In the genomic region with DNA sequence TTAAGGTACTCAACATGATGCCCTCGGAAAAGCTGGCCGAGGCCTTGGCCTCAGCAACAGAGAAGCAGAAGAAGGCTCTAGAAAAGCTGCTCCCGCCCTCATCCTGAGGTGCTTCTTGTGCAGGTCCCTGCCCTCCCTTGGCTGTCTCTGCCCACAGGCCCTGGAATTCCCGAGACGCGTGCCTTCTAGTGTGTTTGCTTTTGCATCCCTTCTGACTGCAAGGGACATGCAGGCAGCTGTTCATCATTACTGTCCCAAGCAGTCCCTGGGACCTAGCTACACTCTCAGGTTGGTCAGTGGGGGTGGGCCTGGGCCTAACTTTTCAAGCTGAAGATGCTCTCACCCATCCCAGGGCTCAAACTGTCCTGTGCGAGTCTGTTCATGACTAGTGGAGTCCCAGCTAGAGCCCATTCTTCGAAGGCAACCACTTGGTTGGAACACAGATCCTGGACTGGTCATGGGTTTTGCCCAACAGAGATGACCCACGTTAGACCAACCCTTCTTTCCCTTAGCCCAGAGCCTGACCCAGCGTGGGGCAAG, we compare ENCODE assay signal across 10 mouse cellular contexts. TPM values are rescaled to one million over a fixed set of nuclear protein-coding genes. Genes with fewer than 3 reads are reported as not detected.
DNase-seq lines count a peak whose midpoint lies in the region; ATAC-seq and TF ChIP-seq lines count a peak whose summit lies in the region.
"Had no signal": no experiment of that assay in that cellular context is flagged by ENCODE, and none has a peak within 500 bp of the region (broad histone marks: within the 10 kb centered on the region; RNA-seq: fewer than 3 reads in every experiment).

No protein-coding gene starts in this region.

- TF ChIP-seq POLR2A in MEL (IDR thresholded peaks at IDR 0.05; ENCODE audit: control insufficient read depth in 1 of 2, insufficient read depth in 1 of 2, low read depth in 1 of 2, low read length in 2 of 2, poor library complexity in 1 of 2): no peak

- peaks cover 4% of the 10 kb centered on the region for H3K79me2 ChIP-seq in MEL (ENCODE audit: control insufficient read depth, insufficient read depth, low read length, poor library complexity)

- H3K4me3 ChIP-seq in kidney, embryonic 14.5 days (ENCODE audit: low read length): peak overlapping the region; percentile 84; the same call in 1 of the 2 replicates
- H3K4me3 ChIP-seq in MEL (ENCODE audit: control insufficient read depth in 1 of 2, insufficient read depth in 1 of 2, low read depth in 2 of 2, low read length in 2 of 2): no peak overlapping the region
- H3K4me3 ChIP-seq in embryonic facial prominence, embryonic 12.5 days: peak overlapping the region; percentile 79
- peak overlapping the region; percentile 95 for H3K4me3 ChIP-seq in limb, embryonic 13.5 days

- peaks cover 5% of the 10 kb centered on the region; the same call in 1 of the 2 replicates for H3K4me1 ChIP-seq in kidney, embryonic 14.5 days (ENCODE audit: control insufficient read depth, insufficient read depth, low read length)
- 0 out of 4 replicates have a peak, but pooled peaks cover 0 to 5% of the 10 kb centered on the region in 2 experiments for H3K4me1 ChIP-seq in MEL (ENCODE audit: control insufficient read depth in 1 of 2, insufficient read depth in 2 of 2, low read length in 2 of 2)
- H3K4me1 ChIP-seq in embryonic facial prominence, embryonic 12.5 days: peaks cover 8% of the 10 kb centered on the region
- peaks cover 16% of the 10 kb centered on the region for H3K4me1 ChIP-seq in limb, embryonic 13.5 days

- H3K4me2 ChIP-seq in kidney, embryonic 14.5 days (replicated peaks; ENCODE audit: low read depth, low read length): peak overlapping the region; percentile 78; the same call in 1 of the 2 replicates
- peak overlapping the region; percentile 65 for H3K4me2 ChIP-seq in embryonic facial prominence, embryonic 12.5 days (replicated peaks)
- H3K4me2 ChIP-seq in limb, embryonic 13.5 days (replicated peaks): peak overlapping the region; percentile 80

- H3K27ac ChIP-seq in kidney, embryonic 14.5 days (ENCODE audit: low read depth, low read length): no peak overlapping the region
- H3K27ac ChIP-seq in MEL (ENCODE audit: control insufficient read depth, low read depth, low read length): no peak overlapping the region
- no peak overlapping the region for H3K27ac ChIP-seq in embryonic facial prominence, embryonic 12.5 days
- H3K27ac ChIP-seq in limb, embryonic 13.5 days: no peak overlapping the region

- 88% methylated on average over 10 of the region's 10 CpGs for WGBS in kidney, embryonic 14.5 days
- 89% methylated on average over 10 of the region's 10 CpGs for WGBS in embryonic facial prominence, embryonic 12.5 days
- WGBS in limb, embryonic 13.5 days: 90% methylated on average over 10 of the region's 10 CpGs

- ATAC-seq in kidney, embryonic 14.5 days (ENCODE audit: low FRiP score, low TSS enrichment): no peak
- no peak for ATAC-seq in embryonic facial prominence, embryonic 12.5 days (ENCODE audit: insufficient number of reproducible peaks, insufficient read depth, low FRiP score, low TSS enrichment)
- no peak for ATAC-seq in limb, embryonic 13.5 days (ENCODE audit: low FRiP score, low read depth)
- no peak for ATAC-seq in monocyte, adult 5-6 weeks (replicated peaks; ENCODE audit: insufficient number of reproducible peaks, low FRiP score, low TSS enrichment, poor library complexity, severe bottlenecking)

- no peak for TF ChIP-seq RAD21 in MEL (IDR thresholded peaks at IDR 0.05; ENCODE audit: low read depth, low read length)

- no peaks in the 10 kb centered on the region for H3K9me3 ChIP-seq in kidney, embryonic 14.5 days (ENCODE audit: control insufficient read depth, low read length)
- no peaks in the 10 kb centered on the region for H3K9me3 ChIP-seq in MEL (replicated peaks; ENCODE audit: insufficient read depth, low read length)
- no peaks in the 10 kb centered on the region for H3K9me3 ChIP-seq in embryonic facial prominence, embryonic 12.5 days
- no peaks in the 10 kb centered on the region for H3K9me3 ChIP-seq in limb, embryonic 13.5 days

- H3K9ac ChIP-seq in kidney, embryonic 14.5 days (ENCODE audit: low read depth, low read length): no peak overlapping the region
- H3K9ac ChIP-seq in MEL (ENCODE audit: control insufficient read depth, low read depth, low read length, poor library complexity, severe bottlenecking): no peak overlapping the region
- H3K9ac ChIP-seq in embryonic facial prominence, embryonic 12.5 days: peak overlapping the region; percentile 85; the same call in 1 of the 2 replicates
- peak overlapping the region; percentile 94 for H3K9ac ChIP-seq in limb, embryonic 13.5 days

- no peak for DNase-seq in kidney, postnatal 4 days
- DNase-seq in MEL (ENCODE audit: low read depth, low spot score): peak; percentile 13
- DNase-seq in frontal cortex, postnatal 14 days (ENCODE audit: low spot score in 2 of 2): no peak
- no peak for DNase-seq in adrenal gland, adult 2 months
- DNase-seq: gastrocnemius, postnatal 36 days had no signal

- H3K36me3 ChIP-seq in kidney, embryonic 14.5 days (ENCODE audit: control insufficient read depth, insufficient read depth, low read length): peaks cover 75% of the 10 kb centered on the region
- H3K36me3 ChIP-seq in MEL (ENCODE audit: control insufficient read depth in 1 of 2, insufficient read depth in 2 of 2, low read length in 2 of 2): no peaks in the 10 kb centered on the region; a peak in 1 of 4 replicates
- H3K36me3 ChIP-seq in embryonic facial prominence, embryonic 12.5 days: peaks cover 72% of the 10 kb centered on the region
- peaks cover 83% of the 10 kb centered on the region for H3K36me3 ChIP-seq in limb, embryonic 13.5 days

- TF ChIP-seq EP300 in MEL (IDR thresholded peaks at IDR 0.05; ENCODE audit: low read depth in 1 of 2, low read length in 2 of 2): no peak

- no peaks in the 10 kb centered on the region for H3K27me3 ChIP-seq in kidney, embryonic 14.5 days (ENCODE audit: control insufficient read depth, insufficient read depth, low read length)
- H3K27me3 ChIP-seq in MEL (ENCODE audit: control insufficient read depth in 1 of 2, insufficient read depth in 2 of 2, low read length in 2 of 2): no peaks in the 10 kb centered on the region
- H3K27me3 ChIP-seq in embryonic facial prominence, embryonic 12.5 days: no peaks in the 10 kb centered on the region
- H3K27me3 ChIP-seq in limb, embryonic 13.5 days: no peaks in the 10 kb centered on the region

- no peak for TF ChIP-seq CTCF in MEL (IDR thresholded peaks at IDR 0.05 in 2 of 3, conservative IDR thresholded peaks at IDR 0.05 in 1 of 3; ENCODE audit: control insufficient read depth in 1 of 3, insufficient read depth in 1 of 3, low read depth in 2 of 3, low read length in 3 of 3, poor library complexity in 1 of 3, severe bottlenecking in 1 of 3)

TF ChIP-seq in MEL, 35 proteins besides CTCF, POLR2A, EP300 and RAD21 (continues in another document):
- TF ChIP-seq MAX (IDR thresholded peaks at IDR 0.05; ENCODE audit: low read length) (no peak), TBP (IDR thresholded peaks at IDR 0.05; ENCODE audit: low read depth, low read length) (no peak), CHD1 (IDR thresholded peaks at IDR 0.05; ENCODE audit: low read depth, low read length) (no peak)

RNA-seq across cellular contexts. Expression of gene Nudt16l1, which starts 1.8 kb away (rescaled TPM):
- polyA plus RNA-seq in kidney, embryonic 14.5 days (2014; fragmentation: Nextera tagmentation; extraction: Ambion mirVana): 153 and 160 TPM in 2 replicates
- 34.2 and 41.1 TPM in 2 replicates for total RNA-seq in MEL (2012; rRNA removed)
- 10 to 100 TPM in 1 of 2 experiments, not detected in 1; 69.3 TPM for polyA plus RNA-seq in MEL (2012; ENCODE audit: insufficient read depth in 1 of 2, insufficient read length in 2 of 2, low read depth in 1 of 2, low replicate concordance in 2 of 2, missing spikeins in 1 of 2)
- polyA plus RNA-seq in embryonic facial prominence, embryonic 12.5 days (2016; fragmentation: Nextera tagmentation; extraction: Ambion mirVana): 171 and 177 TPM in 2 replicates
- polyA plus RNA-seq in limb, embryonic 13.5 days (2015; fragmentation: Nextera tagmentation; extraction: Ambion mirVana): 178 and 182 TPM in 2 replicates
- total RNA-seq in adrenal gland, adult 2 months (2021): 10 to 100 TPM; 50.6 to 67.6 TPM
- polyA plus RNA-seq in adrenal gland, adult 2 months (2012; rRNA removed): 125 and 130 TPM in 2 replicates
- total RNA-seq in monocyte, adult 5-6 weeks (2017): 12.0 to 18.7 TPM (median 17.1 TPM) in 3 replicates

RNA-seq across cellular contexts. Expression of gene Anks3, which starts 23.6 kb away (rescaled TPM):
- 45.6 and 61.3 TPM in 2 replicates for polyA plus RNA-seq in kidney, embryonic 14.5 days (2014; fragmentation: Nextera tagmentation; extraction: Ambion mirVana)
- total RNA-seq in MEL (2012; rRNA removed): 19.9 and 27.1 TPM in 2 replicates
- polyA plus RNA-seq in MEL (2012; ENCODE audit: insufficient read depth in 1 of 2, insufficient read length in 2 of 2, low read depth in 1 of 2, low replicate concordance in 2 of 2, missing spikeins in 1 of 2): 10 to 100 TPM in 1 of 2 experiments, not detected in 1; 33.9 TPM
- polyA plus RNA-seq in embryonic facial prominence, embryonic 12.5 days (2016; fragmentation: Nextera tagmentation; extraction: Ambion mirVana): 64.3 and 69.2 TPM in 2 replicates
- 76.2 and 76.4 TPM in 2 replicates for polyA plus RNA-seq in limb, embryonic 13.5 days (2015; fragmentation: Nextera tagmentation; extraction: Ambion mirVana)
- 10 to 100 TPM; 30.8 to 33.9 TPM for total RNA-seq in adrenal gland, adult 2 months (2021)
- polyA plus RNA-seq in adrenal gland, adult 2 months (2012; rRNA removed): 39.2 and 45.3 TPM in 2 replicates
- 54.3 to 76.7 TPM (median 64.0 TPM) in 3 replicates for total RNA-seq in monocyte, adult 5-6 weeks (2017)

RNA-seq across cellular contexts. Expression of gene Mgrn1, which starts 54.3 kb away (rescaled TPM):
- 54.0 and 89.2 TPM in 2 replicates for polyA plus RNA-seq in kidney, embryonic 14.5 days (2014; fragmentation: Nextera tagmentation; extraction: Ambion mirVana)
- total RNA-seq in MEL (2012; rRNA removed): 8.4 and 9.8 TPM in 2 replicates
- 10 to 100 TPM in 1 of 2 experiments, not detected in 1; 25.0 TPM for polyA plus RNA-seq in MEL (2012; ENCODE audit: insufficient read depth in 1 of 2, insufficient read length in 2 of 2, low read depth in 1 of 2, low replicate concordance in 2 of 2, missing spikeins in 1 of 2)
- 91.9 and 93.4 TPM in 2 replicates for polyA plus RNA-seq in embryonic facial prominence, embryonic 12.5 days (2016; fragmentation: Nextera tagmentation; extraction: Ambion mirVana)
- polyA plus RNA-seq in limb, embryonic 13.5 days (2015; fragmentation: Nextera tagmentation; extraction: Ambion mirVana): 98.9 and 102 TPM in 2 replicates
- 10 to 100 TPM; 79.3 to 87.4 TPM for total RNA-seq in adrenal gland, adult 2 months (2021)
- 134 and 157 TPM in 2 replicates for polyA plus RNA-seq in adrenal gland, adult 2 months (2012; rRNA removed)
- 29.3 to 42.2 TPM (median 41.6 TPM) in 3 replicates for total RNA-seq in monocyte, adult 5-6 weeks (2017)

RNA-seq across cellular contexts. Expression of gene Sept12, which starts 57.3 kb away (rescaled TPM):
- polyA plus RNA-seq in kidney, embryonic 14.5 days (2014; fragmentation: Nextera tagmentation; extraction: Ambion mirVana): 0.11 TPM in 1 of 2 replicates, not detected in the other
- total RNA-seq in MEL (2012; rRNA removed): not detected in 2 replicates
- under 1 TPM in 1 of 2 experiments, not detected in 1; 0.07 TPM for polyA plus RNA-seq in MEL (2012; ENCODE audit: insufficient read depth in 1 of 2, insufficient read length in 2 of 2, low read depth in 1 of 2, low replicate concordance in 2 of 2, missing spikeins in 1 of 2)
- polyA plus RNA-seq in embryonic facial prominence, embryonic 12.5 days (2016; fragmentation: Nextera tagmentation; extraction: Ambion mirVana): not detected in 2 replicates
- polyA plus RNA-seq in limb, embryonic 13.5 days (2015; fragmentation: Nextera tagmentation; extraction: Ambion mirVana): not detected in 2 replicates
- not detected for total RNA-seq in adrenal gland, adult 2 months (2021)
- polyA plus RNA-seq in adrenal gland, adult 2 months (2012; rRNA removed): not detected in 2 replicates
- not detected in 3 replicates for total RNA-seq in monocyte, adult 5-6 weeks (2017)
- total RNA-seq: gastrocnemius, postnatal 36 days had no signal
- polyA plus RNA-seq: spleen, adult 2 months had no signal

Comparison
In these comparisons a context has a peak if more than half of its experiments do, and no peak if none do; other contexts are left out.
1. H3K4me3 ChIP-seq: peak in kidney, embryonic 14.5 days (single experiment), embryonic facial prominence, embryonic 12.5 days (single experiment) and limb, embryonic 13.5 days (single experiment); none in MEL (0 of 2).
2. H3K9ac ChIP-seq: peak in embryonic facial prominence, embryonic 12.5 days (single experiment) and limb, embryonic 13.5 days (single experiment); none in kidney, embryonic 14.5 days (single experiment) and MEL (single experiment).
3. Peak in every context shown above with its lines, with median percentiles within 50 percentile points of each other: H3K4me2 ChIP-seq.